Mouse (Mus musculus) retina, postnatal 1 day (tissue): ENCODE data around the gene Ntng1.
A peak's percentile ranks its signal among the peaks of the same experiment; 100 is the strongest.
"Not testable (repeated sequence)": the region's sequence is repeated elsewhere in the genome, so short reads cannot be mapped to it uniquely, and the experiment has no call there.

Experiments used
- DNase-seq: peaks from one replicate; pipeline ENCODE4 v3.0.0-alpha.2; 2012

Gene Ntng1

DNA sequence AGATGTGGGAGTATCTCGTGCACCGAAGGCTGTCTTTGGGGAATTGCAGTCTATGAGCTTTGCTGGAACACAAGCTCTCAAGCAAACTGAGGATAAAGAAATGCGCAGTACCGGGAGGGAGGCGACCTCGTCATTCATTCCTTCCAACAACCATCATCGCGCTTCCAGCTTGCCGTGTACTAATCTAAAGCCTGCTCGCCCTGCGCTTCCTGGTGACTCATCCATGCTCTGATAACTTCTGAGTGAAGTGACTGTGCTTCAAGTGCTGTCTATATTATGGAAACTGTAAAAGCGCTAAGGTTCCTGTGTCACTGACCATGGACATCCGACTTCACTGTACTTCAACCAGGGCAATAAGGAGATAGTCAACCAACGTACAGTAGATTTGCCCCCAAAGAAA, 371.7 kb downstream of the Ntng1 start:
- DNase-seq: no peak

DNA sequence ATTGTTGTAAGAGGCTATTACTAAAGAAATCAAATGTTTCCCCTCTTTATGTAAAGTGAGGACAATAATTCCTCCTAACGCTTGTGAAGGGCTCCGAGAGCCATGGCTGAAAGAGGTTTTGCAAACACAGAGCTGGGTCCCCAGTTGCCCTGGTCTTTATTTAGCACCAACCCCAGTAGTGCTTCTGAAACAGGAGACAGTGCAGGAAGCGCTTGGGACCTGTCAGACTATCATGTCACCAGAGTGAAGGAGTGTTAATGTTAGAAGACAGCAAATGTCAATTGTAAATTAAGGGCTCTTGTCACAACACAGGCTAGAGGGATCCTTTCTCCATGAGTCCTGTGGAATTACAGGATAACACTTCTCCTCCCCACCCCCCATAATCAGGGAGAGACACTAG, 376.9 kb downstream of the Ntng1 start:
- no peak for DNase-seq

DNA sequence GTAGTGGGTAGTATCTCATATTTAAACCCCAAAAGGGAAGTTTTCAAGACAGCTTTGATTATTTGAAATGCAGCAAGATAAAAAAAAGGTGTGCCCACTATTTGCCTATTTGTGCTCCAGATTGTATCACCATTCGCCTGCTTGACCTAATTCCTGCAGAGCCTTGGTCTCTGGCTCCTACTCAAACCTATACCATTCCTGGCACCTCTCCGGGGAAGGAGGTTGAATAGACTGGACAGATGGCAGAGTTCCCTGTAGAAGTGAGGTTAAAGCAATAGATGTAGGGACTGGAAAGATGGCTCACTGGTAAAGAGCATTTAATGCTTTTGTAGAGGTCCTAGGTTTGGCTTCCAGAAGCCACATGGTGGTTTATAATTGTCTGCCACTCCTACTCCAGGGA, 378.2 kb downstream of the Ntng1 start:
- DNase-seq: peak; percentile 24

DNA sequence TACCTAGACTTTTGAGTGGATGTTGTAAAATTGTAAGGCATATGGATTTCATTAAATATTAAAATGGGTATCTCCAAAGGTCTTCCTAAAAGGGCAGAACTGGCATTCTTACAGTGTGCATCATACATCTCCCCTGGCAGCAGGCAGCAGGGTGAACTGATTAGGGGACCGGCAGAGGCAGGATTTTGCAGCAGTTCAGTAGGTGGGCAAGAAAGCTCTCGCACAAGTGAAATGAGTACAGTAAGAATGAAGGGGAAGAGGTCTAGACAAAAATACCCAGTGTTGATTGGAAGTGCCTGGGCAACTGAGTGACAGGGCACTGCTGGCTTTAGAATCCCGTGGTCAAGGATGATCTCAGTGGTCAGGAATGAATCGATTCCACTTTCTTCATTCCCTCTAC, 378.7 kb downstream of the Ntng1 start:
- DNase-seq: peak; percentile 16

DNA sequence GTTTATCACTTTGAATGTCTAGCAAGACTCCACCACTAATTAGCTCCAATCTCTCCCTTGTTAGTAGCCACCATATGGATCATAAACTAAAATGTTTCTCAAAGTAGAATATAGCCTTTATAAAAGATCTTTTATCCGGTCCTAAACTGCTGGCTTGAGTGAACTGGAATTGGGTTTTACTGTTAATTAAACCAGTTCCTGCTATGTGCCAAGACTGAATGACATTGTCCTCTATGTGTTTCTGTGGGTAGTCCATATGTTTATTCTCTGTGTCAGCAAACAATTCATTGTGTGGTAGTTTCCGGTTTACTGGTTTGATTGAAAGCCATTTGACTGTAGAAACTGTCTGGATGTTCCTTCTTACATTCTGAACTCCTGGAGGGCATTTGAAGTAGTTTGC, 387.4 kb downstream of the Ntng1 start:
- peak; percentile 26 for DNase-seq

DNA sequence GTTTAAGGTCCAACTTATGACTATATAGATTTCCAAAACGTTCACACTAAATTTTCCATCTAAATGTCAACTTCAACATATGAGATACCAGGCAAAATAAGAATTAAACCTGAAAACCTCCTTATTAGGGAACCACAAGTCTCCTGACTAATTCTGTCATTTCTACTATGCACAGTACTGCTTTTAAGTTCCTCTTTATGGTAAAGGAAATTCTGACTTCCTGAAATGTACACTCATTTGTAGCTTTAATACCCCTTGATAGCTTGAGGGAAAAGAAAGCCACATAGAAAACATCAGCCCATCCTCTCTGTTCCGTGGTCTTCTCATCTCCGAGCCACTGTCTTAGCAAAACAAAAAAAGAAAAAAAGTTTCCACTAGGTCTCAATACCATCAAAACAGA, 396.2 kb downstream of the Ntng1 start:
- not testable (repeated sequence) for DNase-seq

DNA sequence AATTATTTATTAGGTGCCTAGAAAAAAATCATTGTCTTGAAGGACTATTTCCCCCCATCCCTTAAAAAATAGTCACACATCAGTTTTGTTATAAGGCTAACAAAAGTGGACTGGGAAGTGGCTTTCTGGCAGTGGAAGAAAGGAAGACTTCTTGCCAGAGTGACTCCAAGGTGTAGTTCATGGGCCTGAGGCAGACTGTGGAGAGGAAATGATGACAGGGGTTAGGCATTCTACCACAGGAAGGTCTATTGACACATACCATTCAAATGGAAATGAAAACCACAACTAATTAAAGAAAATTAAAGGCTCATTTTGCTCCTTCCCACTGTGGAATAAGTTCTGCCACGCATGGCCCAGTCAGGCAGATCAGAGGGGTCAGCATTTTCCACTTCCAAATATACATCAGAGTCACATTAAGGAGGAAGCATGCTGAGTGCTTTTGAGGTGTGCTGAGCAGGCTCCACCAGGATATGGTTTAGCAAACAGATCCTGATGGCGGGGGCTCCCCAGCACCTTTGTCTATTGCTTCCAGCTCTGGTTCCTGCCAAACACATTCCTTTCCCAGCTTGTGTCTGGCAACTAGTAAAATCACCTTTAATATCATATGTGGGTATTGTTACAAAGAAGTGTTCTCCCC, 403.2 kb downstream of the Ntng1 start:
- DNase-seq: no peak

DNA sequence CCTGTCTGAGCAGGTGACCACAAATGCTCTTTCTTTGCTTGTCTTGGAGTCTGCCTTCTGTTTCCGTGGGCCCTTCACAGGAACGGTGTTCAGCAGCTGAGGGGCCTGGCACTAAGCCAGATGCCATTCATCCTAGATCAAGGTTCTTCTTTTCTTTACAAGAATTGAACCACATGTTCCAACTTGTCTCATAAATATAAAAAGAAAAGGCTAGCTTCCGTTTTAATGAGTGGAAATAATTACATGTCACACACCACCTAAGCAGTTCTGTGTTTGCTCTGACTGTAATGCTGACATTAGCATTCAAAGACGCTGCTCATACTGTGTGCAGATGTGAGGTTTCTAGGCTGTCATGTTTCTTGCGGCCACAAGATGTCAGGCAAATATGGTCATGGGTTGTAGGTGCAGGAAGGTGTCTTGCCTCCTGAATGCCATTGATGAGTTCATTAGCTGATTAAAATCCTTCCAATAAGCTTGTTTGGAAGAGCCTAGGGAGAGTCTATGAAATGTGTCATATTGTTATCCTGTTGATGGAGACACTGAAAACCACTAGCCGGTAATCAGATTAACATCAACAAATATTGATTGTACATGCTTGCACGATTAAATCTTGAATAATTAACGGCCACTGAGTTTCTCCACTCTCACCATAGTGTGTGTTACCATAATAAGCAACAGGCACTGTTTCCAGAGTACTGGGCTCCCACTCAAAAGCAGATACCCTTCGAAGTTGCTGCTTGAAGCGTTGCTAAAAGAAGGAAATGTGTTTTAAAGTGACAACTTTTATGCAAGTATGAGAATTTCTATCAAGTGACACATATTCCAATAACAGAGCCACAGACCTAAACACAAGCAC, 411.3 kb downstream of the Ntng1 start:
- peak; percentile 69 for DNase-seq

DNA sequence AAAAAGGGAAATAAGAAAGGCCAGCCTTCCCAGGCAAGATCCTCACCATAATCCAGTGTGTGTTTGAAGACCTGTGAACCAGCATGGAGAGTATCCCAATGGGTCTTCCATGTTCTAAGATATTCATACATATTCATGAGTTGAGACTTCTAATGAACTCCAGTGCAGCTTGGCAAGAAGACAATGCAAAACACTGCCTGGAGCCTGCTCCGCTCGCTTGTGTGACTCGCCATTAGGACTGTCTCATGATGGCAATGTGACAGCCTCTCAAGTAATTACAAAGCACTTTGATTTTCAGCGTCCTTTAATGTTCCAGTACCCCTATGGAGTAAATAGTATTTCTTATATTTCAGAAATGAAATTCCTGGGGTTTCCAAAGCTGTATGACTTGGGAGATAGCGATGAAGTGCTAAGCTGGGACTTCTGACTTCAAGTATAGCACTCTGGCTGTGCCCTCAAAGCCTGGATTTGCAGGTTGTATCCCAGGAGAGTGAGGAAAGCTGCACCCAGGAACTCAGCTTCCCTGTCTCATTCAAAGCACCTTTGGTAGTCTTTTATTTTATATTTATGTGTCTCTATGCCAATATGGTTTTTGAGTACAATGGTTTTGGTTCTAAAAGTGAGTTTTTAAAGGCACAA, 412.1 kb downstream of the Ntng1 start:
- DNase-seq: peak; percentile 53
